Mouse (Mus musculus): ENCODE results near the gene Vmn1r44. TPM values are rescaled to one million over a fixed set of nuclear protein-coding genes. Genes with fewer than 3 reads are reported as not detected.
"Not testable (repeated sequence)": the region's sequence is repeated elsewhere in the genome, so short reads cannot be mapped to it uniquely, and the experiment has no call there.

The Vmn1r44 gene
- total RNA-seq (2015) (not detected in 2 replicates), total RNA-seq (2017) (not detected in 2 replicates)

DNA sequence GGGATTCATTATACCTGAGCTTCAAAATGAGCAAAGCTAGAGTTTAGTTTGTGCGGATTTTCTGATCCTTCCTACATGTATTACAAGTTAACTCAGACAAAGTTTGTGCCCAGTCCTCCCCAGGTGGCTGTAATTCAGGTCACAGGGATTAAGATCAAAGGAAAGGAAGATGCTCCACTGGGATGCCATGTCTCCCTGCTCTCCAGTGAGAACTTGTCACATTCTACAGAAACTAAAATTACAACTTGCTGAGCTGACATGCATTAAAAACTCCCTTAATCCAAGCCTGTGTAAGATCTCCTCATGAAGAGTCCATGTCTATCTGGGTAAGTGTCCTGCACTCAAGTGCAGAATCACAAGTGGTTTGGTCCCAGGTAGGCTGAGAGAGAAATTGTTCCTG is at the start of gene Vmn1r44:
Gene Vmn1r44, plus strand, starts transcription at position 301 of the 400 bp plus-strand sequence.
- ATAC-seq (replicated peaks; ENCODE audit: poor library complexity), result no peak

GRCm38 (mm10) chr6:89857552-89857951 is 25.9 kb upstream of the Vmn1r44 start:
- ATAC-seq (replicated peaks; ENCODE audit: poor library complexity), result no peak

GRCm38 (mm10) chr6:89859839-89860238 is 23.6 kb upstream of the Vmn1r44 start:
- no peak for ATAC-seq (replicated peaks; ENCODE audit: poor library complexity)

- no peak for ATAC-seq (replicated peaks; ENCODE audit: poor library complexity)
Measured at GRCm38 (mm10) chr6:89863792-89864191, 19.7 kb upstream of the Vmn1r44 start.

DNA sequence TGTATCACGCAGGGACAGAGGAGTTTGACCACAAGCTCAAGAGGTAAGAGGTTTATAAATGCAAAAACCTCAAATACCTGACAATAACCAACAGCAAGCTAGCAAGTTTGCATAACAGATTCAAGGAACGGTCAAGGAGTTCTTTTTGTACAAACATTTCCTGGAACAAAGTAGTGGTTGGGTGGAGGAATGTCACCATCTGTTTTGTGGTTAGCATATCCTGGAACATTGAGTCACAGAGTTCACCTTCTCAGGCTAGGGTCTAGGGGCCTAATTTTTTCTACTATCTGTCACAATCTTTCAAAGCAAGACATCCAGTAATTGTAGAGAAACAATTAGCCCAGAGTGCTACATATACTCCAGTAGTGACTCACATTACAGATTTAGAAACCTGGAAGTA is 16.2 kb upstream of the Vmn1r44 start:
- no peak for ATAC-seq (replicated peaks; ENCODE audit: poor library complexity)

- no peak for ATAC-seq (replicated peaks; ENCODE audit: poor library complexity)
Measured at GRCm38 (mm10) chr6:89867976-89868375, 15.5 kb upstream of the Vmn1r44 start.

DNA sequence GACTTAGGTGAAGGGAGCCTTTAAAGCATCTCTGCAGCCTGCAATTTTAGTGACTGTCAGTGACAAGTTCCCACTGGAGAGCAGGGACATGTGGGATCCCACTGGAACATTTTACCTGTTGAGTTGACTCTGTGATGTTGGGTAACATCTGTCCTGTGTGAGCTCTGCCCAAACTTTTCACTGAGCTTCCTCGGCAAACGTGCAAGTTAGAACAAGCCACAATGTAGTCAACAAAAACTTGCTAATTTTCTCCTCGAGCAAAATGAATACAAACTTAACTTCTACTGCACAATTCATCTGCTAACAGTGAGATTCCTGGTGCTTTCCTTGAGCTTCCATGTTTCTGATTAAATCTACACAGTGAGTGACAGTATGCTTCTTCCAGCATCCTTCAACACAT is 7.1 kb upstream of the Vmn1r44 start, which contains the start of the genes Vmn1r42 and Vmn1r43:
Gene Vmn1r42, minus strand, starts transcription at position 101 of the 400 bp plus-strand sequence.
Gene Vmn1r43, minus strand, starts transcription at position 101 of the 400 bp plus-strand sequence.
- ATAC-seq (replicated peaks; ENCODE audit: poor library complexity), result not testable (repeated sequence)

DNA sequence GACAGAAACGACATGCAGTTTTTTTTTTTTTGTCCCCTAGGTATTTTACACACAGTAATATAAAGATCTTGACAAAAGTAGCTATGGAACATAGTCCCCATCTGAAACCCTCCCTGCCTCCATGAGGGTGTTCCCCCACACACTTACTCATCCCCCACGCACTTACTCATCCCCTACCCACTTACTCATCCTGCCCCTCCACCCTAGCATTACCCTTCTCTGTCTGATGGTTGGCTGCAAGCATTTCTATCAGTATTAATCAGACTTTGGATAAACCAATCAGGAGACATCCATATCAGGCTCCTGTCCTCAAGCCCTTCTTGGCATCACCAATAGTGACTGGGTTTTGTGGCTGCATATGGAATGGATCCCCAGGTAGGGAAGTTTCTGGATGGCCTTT is 6.5 kb upstream of the Vmn1r44 start:
- no peak for ATAC-seq (replicated peaks; ENCODE audit: poor library complexity)

GRCm38 (mm10) chr6:89880867-89881266 is 2.6 kb upstream of the Vmn1r44 start:
- ATAC-seq (replicated peaks; ENCODE audit: poor library complexity), result no peak

DNA sequence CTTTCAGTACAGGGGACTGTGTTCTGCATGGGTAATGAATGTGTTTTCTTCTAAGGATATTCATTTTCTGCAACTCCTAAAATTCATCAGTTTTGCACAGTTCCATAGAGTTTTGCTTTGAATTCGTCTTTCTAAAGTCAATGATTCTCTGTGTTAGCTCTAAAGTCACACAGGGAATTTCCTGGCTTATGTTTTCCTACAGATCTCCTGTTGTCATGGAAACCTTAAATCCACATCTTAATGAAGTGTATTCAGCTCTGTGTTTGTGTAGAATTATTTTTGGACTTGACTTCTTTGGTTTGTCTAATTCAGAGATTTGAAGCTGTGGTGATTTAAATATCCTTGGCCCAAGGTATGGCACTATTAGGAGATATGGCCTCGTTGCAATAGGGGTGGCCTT is 352 bp downstream of the Vmn1r44 start:
- ATAC-seq (replicated peaks; ENCODE audit: poor library complexity), result no peak

DNA sequence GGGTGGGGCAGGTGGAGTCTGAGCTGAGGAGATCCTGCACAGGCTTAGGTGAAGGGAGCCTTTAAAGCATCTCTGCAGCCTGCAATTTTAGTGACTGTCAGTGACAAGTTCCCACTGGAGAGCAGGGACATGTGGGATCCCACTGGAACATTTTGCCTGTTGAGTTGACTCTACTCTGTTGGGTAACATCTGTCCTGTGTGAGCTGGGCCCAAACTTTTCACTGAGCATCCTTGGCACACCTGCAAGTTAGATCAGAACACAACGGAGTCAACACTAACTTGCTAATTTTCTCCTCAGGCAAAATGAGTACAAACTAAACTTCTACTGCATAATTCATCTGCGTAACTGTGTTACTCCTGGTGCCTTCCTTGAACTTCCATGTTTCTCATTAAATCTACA is 57.0 kb downstream of the Vmn1r44 start, which contains the start of gene Vmn1r45:
Gene Vmn1r45, minus strand, starts transcription at position 101 of the 400 bp plus-strand sequence.
- not testable (repeated sequence) for ATAC-seq (replicated peaks; ENCODE audit: poor library complexity)

DNA sequence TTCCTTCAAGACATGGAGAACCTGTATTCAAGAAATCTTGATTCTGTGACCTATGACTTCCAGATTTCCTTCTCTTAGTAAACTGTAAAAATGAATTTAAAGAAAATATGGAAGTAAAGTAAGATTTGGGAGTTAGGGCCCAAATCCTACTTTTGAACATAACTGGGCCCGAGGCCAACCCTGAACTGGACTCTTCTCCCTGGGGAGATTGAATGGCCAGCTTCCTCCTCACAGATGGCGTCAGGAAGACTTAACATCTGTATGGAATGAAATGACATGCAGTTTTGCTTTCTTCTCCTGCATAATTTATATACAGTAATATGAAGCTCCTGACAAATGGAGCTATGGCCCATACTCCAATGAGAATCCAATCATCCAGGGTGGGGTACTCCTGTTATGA is 57.5 kb downstream of the Vmn1r44 start:
- ATAC-seq (replicated peaks; ENCODE audit: poor library complexity), result no peak

Other genes starting within 250 kb of the Vmn1r44 start
- gene Txnrd3, start 239.7 kb upstream of the Vmn1r44 start, total RNA-seq (2015), result 4.3 and 5.3 TPM in 2 replicates
- 9.3 and 9.6 TPM in 2 replicates for gene Txnrd3, start 239.7 kb upstream of the Vmn1r44 start, total RNA-seq (2017)
- gene Vmn1r40, start 176.1 kb upstream of the Vmn1r44 start, total RNA-seq (2015), result not detected in 2 replicates
- not detected in 2 replicates for gene Vmn1r40, start 176.1 kb upstream of the Vmn1r44 start, total RNA-seq (2017)
- gene Vmn1r41, start 142.9 kb upstream of the Vmn1r44 start, total RNA-seq (2015), result not detected in 2 replicates
- gene Vmn1r41, start 142.9 kb upstream of the Vmn1r44 start, total RNA-seq (2017), result not detected in 2 replicates
- not detected in 2 replicates for gene Vmn1r42, start 7.2 kb upstream of the Vmn1r44 start, total RNA-seq (2015)
- gene Vmn1r42, start 7.2 kb upstream of the Vmn1r44 start, total RNA-seq (2017), result not detected in 2 replicates
- not detected in 2 replicates for gene Vmn1r43, start 7.2 kb upstream of the Vmn1r44 start, total RNA-seq (2015)
- not detected in 2 replicates for gene Vmn1r43, start 7.2 kb upstream of the Vmn1r44 start, total RNA-seq (2017)
- gene Vmn1r45, start 56.9 kb downstream of the Vmn1r44 start, total RNA-seq (2015), result not detected in 2 replicates
- gene Vmn1r45, start 56.9 kb downstream of the Vmn1r44 start, total RNA-seq (2017), result not detected in 2 replicates
- gene Vmn1r46, start 85.7 kb downstream of the Vmn1r44 start, total RNA-seq (2015), result not detected in 2 replicates
- gene Vmn1r46, start 85.7 kb downstream of the Vmn1r44 start, total RNA-seq (2017), result not detected in 2 replicates
- not detected in 2 replicates for gene Vmn1r47, start 132.5 kb downstream of the Vmn1r44 start, total RNA-seq (2015)
- gene Vmn1r47, start 132.5 kb downstream of the Vmn1r44 start, total RNA-seq (2017), result not detected in 2 replicates
- not detected in 2 replicates for gene Vmn1r48, start 153.2 kb downstream of the Vmn1r44 start, total RNA-seq (2015)
- not detected in 2 replicates for gene Vmn1r48, start 153.2 kb downstream of the Vmn1r44 start, total RNA-seq (2017)
- gene Vmn1r49, start 194.8 kb downstream of the Vmn1r44 start, total RNA-seq (2015), result not detected in 2 replicates
- gene Vmn1r49, start 194.8 kb downstream of the Vmn1r44 start, total RNA-seq (2017), result not detected in 2 replicates
- gene Vmn1r50, start 217.8 kb downstream of the Vmn1r44 start, total RNA-seq (2015), result not detected in 2 replicates
- not detected in 2 replicates for gene Vmn1r50, start 217.8 kb downstream of the Vmn1r44 start, total RNA-seq (2017)
- not detected in 2 replicates for gene Vmn1r51, start 238.9 kb downstream of the Vmn1r44 start, total RNA-seq (2015)
- not detected in 2 replicates for gene Vmn1r51, start 238.9 kb downstream of the Vmn1r44 start, total RNA-seq (2017)